Mouse (Mus musculus) bone marrow macrophage, adult 2 months (primary cell): ENCODE measurements around the gene Lad1. TPM values are rescaled to one million over a fixed set of nuclear protein-coding genes. Genes with fewer than 3 reads are reported as not detected.

Experiments used
- H3K27ac ChIP-seq: 2 replicates; pipeline ENCODE4 v1.5.1; 2012; ENCODE audit warnings: low read depth, low read length; ENCODE audit not compliant: insufficient read depth
- H3K4me1 ChIP-seq: 2 replicates; pipeline ENCODE4 v1.6.1; 2012; ENCODE audit warnings: low read length; ENCODE audit not compliant: control insufficient read depth, insufficient read depth
- H3K4me3 ChIP-seq: 2 replicates; pipeline ENCODE4 v1.5.1; 2012; ENCODE audit warnings: mild to moderate bottlenecking, low read length, moderate library complexity; ENCODE audit not compliant: insufficient read depth
- CTCF ChIP-seq: IDR thresholded peaks from 2 replicates; pipeline ENCODE4 v1.5.1; 2012; ENCODE audit warnings: low read depth, mild to moderate bottlenecking, low read length, moderate library complexity
- POLR2A ChIP-seq: IDR thresholded peaks from 2 replicates; pipeline ENCODE4 v1.6.1; 2012; ENCODE audit warnings: mild to moderate bottlenecking, low read depth, low read length, borderline replicate concordance
- polyA plus RNA-seq: library from polyadenylated mRNA; stranded (reverse); fragments of >200 nt; gene quantifications from 2 replicates; pipeline ENCODE4 v1.2.4, GENCODE M21; 2012; ENCODE audit not compliant: missing spikeins, insufficient read depth, insufficient read length

The Lad1 gene
- polyA plus RNA-seq, 1 experiment = not detected

DNA sequence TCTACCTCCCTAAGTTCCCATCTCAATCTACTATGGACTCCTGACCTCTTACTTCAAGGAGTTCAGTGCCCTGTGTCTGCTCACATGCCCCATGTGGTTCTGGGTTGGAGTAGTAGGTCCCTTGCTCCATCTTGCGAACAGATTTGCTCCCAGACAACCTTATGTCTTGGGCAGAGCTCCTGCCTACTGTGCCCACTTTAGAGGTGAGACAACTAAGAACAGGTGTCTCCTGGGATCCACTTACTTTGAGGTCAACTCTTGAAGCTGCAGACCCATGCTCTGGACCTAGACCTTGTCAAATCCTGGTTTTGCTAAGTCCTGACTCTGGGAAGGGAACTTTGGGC is 36.9 kb downstream of the Lad1 start:
- Histone ChIP-seq H3K4me3 (no peak overlapping the region), H3K4me1 (peaks cover 3% of the 10 kb centered on the region; the same call in 1 of the 2 replicates), H3K27ac (no peak overlapping the region)
- TF ChIP-seq POLR2A = no peak
- no peak for TF ChIP-seq CTCF

DNA sequence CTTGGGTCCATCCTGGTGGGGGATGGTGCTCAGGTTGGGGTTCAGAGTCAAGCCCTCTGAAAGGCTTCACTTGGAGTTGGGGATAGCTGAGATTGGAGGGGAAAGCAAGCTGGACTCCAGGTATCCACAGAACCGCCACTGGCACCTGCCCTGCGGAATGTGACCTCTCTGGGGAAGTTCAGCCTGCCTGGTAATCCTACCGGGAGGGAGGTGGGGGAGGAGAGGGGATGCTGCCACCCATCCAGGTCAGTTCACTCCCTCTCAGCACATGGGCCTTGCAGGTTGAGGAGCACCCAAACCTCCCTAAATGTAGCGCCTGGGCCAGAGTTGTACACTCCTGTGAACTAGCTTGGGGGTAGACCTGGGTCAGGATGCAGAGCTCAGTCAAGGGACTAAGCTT is 37.7 kb downstream of the Lad1 start:
- Histone ChIP-seq H3K4me1 (peaks cover 3% of the 10 kb centered on the region; the same call in 1 of the 2 replicates), H3K27ac (no peak overlapping the region), H3K4me3 (no peak overlapping the region)
- no peak for TF ChIP-seq CTCF

DNA sequence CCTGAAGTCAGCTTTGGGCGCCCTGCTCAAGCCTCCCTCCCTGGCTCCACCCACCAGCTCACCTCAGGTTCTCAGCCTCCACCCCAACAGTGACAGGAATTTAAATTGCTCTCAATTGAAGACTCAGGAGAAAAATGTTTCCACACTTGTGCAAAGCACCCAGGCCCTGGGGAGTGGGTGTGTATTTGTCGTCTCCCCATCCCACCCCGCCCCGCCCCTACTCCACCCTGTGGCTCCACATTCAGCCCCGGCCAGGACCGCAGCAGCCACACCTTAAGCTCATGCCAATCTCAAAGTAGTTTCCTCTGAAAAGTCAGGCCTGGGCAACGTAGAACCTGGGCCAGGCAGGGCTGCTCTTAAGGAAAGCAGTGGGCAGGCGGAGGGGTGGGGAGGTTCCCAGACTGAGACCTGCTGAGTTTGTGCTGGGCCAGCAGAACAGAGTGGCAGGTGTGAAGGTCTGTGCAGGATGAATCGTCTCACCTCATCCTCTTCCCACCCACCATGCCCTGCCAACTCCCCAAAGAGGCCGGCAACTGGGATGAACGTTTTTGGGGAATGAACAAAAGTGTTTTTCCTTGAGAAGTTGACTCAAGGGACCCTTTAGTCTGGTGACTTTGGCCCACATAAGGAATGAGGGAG is 38.9 kb downstream of the Lad1 start:
- peaks cover 3% of the 10 kb centered on the region; the same call in 1 of the 2 replicates for H3K4me1 ChIP-seq
- no peak for TF ChIP-seq POLR2A
- TF ChIP-seq CTCF = no peak
- no peak overlapping the region for H3K4me3 ChIP-seq
- H3K27ac ChIP-seq = no peak overlapping the region

DNA sequence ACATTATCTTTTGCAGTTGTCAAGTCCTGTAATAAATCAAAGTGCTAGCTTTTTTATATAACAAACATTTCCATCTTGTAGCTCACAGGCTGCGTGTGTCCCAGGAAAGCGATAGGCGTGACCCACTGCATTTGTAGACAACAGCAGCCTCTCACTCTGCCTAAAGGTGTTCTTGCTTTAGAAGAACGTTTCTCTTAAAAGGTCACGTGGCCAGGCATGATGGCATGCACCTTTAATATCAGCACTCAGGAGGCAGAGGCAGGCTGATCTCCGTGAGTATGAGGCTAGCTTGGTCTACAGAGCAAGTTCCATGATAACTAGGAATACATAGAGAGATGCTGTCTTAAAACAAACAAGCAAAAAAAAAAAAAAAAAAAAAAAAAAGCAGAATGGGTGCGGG is 40.1 kb downstream of the Lad1 start:
- H3K4me3 ChIP-seq = no peak overlapping the region
- H3K4me1 ChIP-seq = no peaks in the 10 kb centered on the region
- TF ChIP-seq POLR2A (no peak), CTCF (no peak)
- no peak overlapping the region for H3K27ac ChIP-seq

DNA sequence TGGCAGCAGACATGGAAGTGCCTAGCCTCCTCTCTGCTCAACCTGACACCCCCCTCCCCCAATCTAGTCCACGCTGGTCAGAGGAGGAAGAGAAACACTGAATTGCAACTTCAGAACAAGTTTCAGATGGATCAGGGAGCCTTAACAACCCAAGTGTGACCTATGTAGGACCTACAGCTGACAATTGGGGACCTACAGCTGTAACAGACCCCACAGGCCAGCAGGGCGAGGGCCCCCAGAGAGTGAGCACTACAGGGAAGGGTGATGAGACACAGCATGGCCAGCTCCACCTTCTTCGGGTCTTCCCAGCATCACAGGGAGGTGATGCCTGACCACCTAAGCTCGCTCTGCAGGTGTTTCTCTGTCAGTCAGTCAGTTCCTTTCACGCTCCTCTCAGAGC is 42.7 kb downstream of the Lad1 start:
- no peak overlapping the region for H3K27ac ChIP-seq
- H3K4me1 ChIP-seq = no peaks in the 10 kb centered on the region
- TF ChIP-seq POLR2A (no peak), CTCF (no peak)
- H3K4me3 ChIP-seq = no peak overlapping the region

DNA sequence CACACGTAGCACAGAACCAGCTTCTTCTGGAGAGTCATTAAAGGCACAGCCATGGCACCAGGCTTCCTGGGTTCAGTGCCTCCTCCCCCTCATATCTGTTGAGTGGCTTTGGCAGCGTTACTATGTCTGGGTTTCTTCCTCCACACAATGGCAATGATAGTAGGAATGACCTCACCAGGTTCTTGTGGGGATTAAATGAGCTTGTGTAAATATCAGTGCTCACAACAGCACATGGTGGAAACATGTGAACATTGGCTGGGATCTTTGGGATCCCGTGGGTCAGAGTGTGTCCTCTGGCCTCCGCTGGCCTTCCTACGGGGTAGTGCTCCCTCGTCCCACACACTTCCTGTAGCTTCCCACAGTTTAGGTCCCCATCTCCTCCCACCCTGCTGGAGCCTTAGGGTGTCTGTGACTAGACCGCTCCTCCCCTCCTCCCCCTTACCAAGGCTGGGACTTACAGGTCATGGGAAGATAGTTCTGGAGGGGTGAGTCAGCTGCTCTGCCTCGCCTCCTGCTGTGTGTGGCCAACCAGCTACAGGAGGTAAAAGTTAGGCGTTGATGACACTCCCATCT is 43.7 kb downstream of the Lad1 start:
- no peak overlapping the region for H3K27ac ChIP-seq
- H3K4me1 ChIP-seq = no peaks in the 10 kb centered on the region
- TF ChIP-seq POLR2A (no peak), CTCF (no peak)
- H3K4me3 ChIP-seq = no peak overlapping the region

DNA sequence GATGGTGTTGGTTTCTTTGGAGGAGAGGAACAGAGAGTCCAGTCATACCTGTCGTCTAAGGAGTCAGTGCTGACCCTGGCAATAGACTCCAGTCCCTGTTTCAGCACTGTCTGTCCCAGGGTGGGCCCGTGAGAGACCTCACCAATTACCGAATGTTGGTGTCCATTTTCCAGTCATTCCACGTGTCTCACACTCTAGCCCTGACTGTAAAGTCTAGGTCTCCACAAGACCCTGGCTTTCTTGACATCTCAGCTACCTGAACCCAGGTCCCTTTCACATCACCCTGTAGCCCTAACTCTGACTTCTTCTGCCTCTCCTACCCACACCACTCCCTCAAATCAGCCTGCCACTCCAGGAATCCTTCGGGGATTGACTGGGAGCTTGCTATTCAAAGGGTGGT is 44.2 kb downstream of the Lad1 start:
- Histone ChIP-seq H3K4me3 (no peak overlapping the region), H3K4me1 (no peaks in the 10 kb centered on the region), H3K27ac (no peak overlapping the region)
- TF ChIP-seq POLR2A = no peak
- TF ChIP-seq CTCF = no peak

DNA sequence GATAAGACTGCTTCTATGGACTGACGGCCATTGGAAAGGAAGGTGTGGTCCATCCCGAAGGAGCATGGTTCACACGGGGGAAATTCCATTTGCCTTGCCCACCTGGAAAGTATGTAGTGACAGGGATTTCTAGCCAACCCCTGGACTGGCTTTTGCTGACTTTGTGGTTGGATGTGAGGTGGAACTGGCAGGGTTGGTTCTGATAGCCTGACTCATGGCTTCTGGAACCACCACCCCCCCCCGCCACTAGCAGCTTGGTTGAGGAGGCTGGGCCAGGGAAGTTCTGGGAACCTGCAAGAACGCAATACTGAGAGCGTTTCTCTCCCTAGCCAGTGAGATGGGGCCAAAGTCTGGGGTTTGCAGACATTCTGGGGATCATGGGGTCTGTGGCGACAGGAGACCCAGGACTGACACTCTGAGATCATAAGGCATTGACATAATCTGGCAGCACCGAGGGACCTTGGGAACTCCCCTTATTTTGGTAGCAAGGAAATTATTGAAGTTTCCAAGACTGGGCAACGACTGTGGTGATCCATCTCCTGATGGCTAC is 45.5 kb downstream of the Lad1 start:
- TF ChIP-seq POLR2A (no peak), CTCF (no peak)
- Histone ChIP-seq H3K27ac (no peak overlapping the region), H3K4me1 (no peaks in the 10 kb centered on the region), H3K4me3 (no peak overlapping the region)

DNA sequence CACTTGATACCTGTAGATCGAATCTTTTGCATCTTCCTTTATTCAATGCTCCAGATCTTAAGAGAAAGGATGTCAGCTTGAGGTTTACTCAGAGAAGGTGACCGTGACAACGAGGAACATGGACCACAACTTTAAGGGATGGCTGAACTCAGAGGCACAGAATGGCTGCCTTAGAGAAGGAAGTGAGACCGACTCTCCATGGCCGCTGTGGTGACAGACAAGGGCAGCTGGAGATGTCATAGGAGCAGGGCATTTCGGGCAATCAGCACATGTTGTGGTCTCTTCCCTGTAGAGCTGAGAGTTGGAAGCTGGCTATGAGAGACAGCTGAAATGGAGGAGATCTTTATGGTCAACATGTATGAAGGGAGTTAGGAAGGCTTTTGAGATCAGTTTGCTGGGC is 46.4 kb downstream of the Lad1 start:
- TF ChIP-seq POLR2A (no peak), CTCF (no peak)
- Histone ChIP-seq H3K4me3 (no peak overlapping the region), H3K4me1 (no peaks in the 10 kb centered on the region), H3K27ac (no peak overlapping the region)

DNA sequence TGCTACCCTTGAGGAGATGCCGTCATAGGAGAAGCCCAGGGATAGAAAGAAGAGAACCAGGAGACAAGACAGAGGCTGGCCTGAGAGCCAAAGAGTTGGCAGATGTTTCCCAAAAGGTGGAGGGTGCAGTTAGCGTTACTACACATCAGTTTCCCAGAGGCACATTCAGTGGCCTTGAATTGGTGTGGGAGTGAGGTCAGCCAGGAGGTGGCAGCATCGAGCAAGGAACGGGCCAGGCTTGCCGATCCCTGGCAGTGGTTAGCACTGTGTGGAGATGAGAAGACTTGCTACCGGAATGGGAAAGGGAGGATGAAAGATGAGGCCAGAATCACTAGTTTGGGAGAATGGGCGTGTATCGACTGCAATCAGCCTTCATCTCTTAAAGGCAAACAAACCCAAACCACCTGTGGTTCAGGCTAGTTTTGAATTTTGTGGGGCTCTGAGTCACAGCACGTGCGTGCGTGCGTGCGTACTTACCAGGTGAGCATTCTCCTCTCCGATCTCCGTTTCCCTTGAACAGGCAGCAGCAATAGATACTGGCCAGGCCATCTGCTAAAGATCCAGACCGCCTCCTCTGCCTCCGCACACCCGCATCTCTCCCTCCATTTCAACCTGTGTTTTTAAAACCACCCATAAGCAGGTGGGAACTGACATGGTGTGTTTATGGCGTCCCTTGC is 47.3 kb downstream of the Lad1 start:
- Histone ChIP-seq H3K27ac (no peak overlapping the region), H3K4me1 (no peaks in the 10 kb centered on the region), H3K4me3 (no peak overlapping the region)
- TF ChIP-seq POLR2A (no peak), CTCF (peak; percentile 66)
